Mouse (Mus musculus) lung, postnatal 4 days (tissue): ENCODE data around the gene Rnpep.
A peak's percentile ranks its signal among the peaks of the same experiment; 100 is the strongest.
"Not testable (repeated sequence)": the region's sequence is repeated elsewhere in the genome, so short reads cannot be mapped to it uniquely, and the experiment has no call there.

Source experiments
- DNase-seq, 2 experiments: peaks; one replicate each; pipeline ENCODE4 v3.0.0; 2021

The Rnpep gene

GRCm38 (mm10) chr1:135258380-135259127 is 25.3 kb downstream of the Rnpep start, which contains the start of gene Elf3:
Gene Elf3, minus strand, starts transcription at chr1:135258568.
- peak; percentile 82 to 91 for DNase-seq

GRCm38 (mm10) chr1:135256299-135256698 is 27.6 kb downstream of the Rnpep start:
- peak; percentile 71 to 80 for DNase-seq

- peak in 1 of 2 experiments; percentile 49 for DNase-seq
Measured at GRCm38 (mm10) chr1:135252854-135253253, 31.0 kb downstream of the Rnpep start.

GRCm38 (mm10) chr1:135251405-135251804 is 32.5 kb downstream of the Rnpep start:
- DNase-seq = no peak

- no peak for DNase-seq
Measured at GRCm38 (mm10) chr1:135250706-135251105, 33.2 kb downstream of the Rnpep start.

GRCm38 (mm10) chr1:135248434-135248850 is 35.4 kb downstream of the Rnpep start:
- DNase-seq = peak; percentile 85 to 90

GRCm38 (mm10) chr1:135244014-135244413 is 39.9 kb downstream of the Rnpep start:
- no peak for DNase-seq

- not testable (repeated sequence) for DNase-seq
Measured at GRCm38 (mm10) chr1:135240206-135240605, 43.7 kb downstream of the Rnpep start.

- no peak for DNase-seq
Measured at GRCm38 (mm10) chr1:135237131-135237851, 46.6 kb downstream of the Rnpep start.

- DNase-seq = no peak
Measured at GRCm38 (mm10) chr1:135234771-135235170, 49.1 kb downstream of the Rnpep start.

- no peak for DNase-seq
Measured at GRCm38 (mm10) chr1:135233961-135234360, 49.9 kb downstream of the Rnpep start.

- not testable (repeated sequence) for DNase-seq
Measured at GRCm38 (mm10) chr1:135231878-135232277, 52.0 kb downstream of the Rnpep start.

- peak; percentile 79 to 89 for DNase-seq
Measured at GRCm38 (mm10) chr1:135227339-135227950, 56.4 kb downstream of the Rnpep start.

GRCm38 (mm10) chr1:135224981-135225604 is 58.8 kb downstream of the Rnpep start:
- no peak for DNase-seq

GRCm38 (mm10) chr1:135224147-135224546 is 59.7 kb downstream of the Rnpep start:
- no peak for DNase-seq

GRCm38 (mm10) chr1:135217607-135218233 is 66.2 kb downstream of the Rnpep start:
- DNase-seq = no peak

- no peak for DNase-seq
Measured at GRCm38 (mm10) chr1:135213772-135214640, 69.9 kb downstream of the Rnpep start.
